Mouse (Mus musculus) stomach, embryonic 15.5 days (tissue): ENCODE data around the gene Ubqln5. TPM values are rescaled to one million over a fixed set of nuclear protein-coding genes. Genes with fewer than 3 reads are reported as not detected.

Source experiments
- polyA plus RNA-seq: library from polyadenylated mRNA; unstranded; fragments of >200 nt; fragmentation: Nextera tagmentation; extraction: Ambion mirVana; gene quantifications from 2 replicates; pipeline ENCODE4 v1.2.1, GENCODE M21; 2015

Gene Ubqln5
- polyA plus RNA-seq, 1 experiment from 2014 or later = not detected

Other genes starting within 250 kb of the Ubqln5 start
- gene Olfr66, start 243.6 kb downstream of the Ubqln5 start, polyA plus RNA-seq = not detected in 2 replicates
- gene Olfr64, start 235.3 kb downstream of the Ubqln5 start, polyA plus RNA-seq = not detected in 2 replicates
- not detected in 2 replicates for gene Olfr65, start 226.3 kb downstream of the Ubqln5 start, polyA plus RNA-seq
- gene Olfr631, start 201.0 kb downstream of the Ubqln5 start, polyA plus RNA-seq = not detected in 2 replicates
- gene Olfr632, start 195.5 kb downstream of the Ubqln5 start, polyA plus RNA-seq = not detected in 2 replicates
- gene Olfr633, start 185.4 kb downstream of the Ubqln5 start, polyA plus RNA-seq = not detected in 2 replicates
- not detected in 2 replicates for gene Olfr635, start 158.7 kb downstream of the Ubqln5 start, polyA plus RNA-seq
- gene Olfr638, start 131.1 kb downstream of the Ubqln5 start, polyA plus RNA-seq = not detected in 2 replicates
- gene Olfr639, start 112.5 kb downstream of the Ubqln5 start, polyA plus RNA-seq = not detected in 2 replicates
- not detected in 2 replicates for gene Olfr640, start 104.3 kb downstream of the Ubqln5 start, polyA plus RNA-seq
- not detected in 2 replicates for gene Olfr641, start 94.4 kb downstream of the Ubqln5 start, polyA plus RNA-seq
- not detected in 2 replicates for gene Olfr642, start 77.2 kb downstream of the Ubqln5 start, polyA plus RNA-seq
- not detected in 2 replicates for gene 4930516K23Rik, start 68.4 kb downstream of the Ubqln5 start, polyA plus RNA-seq
- gene Olfr644, start 58.0 kb downstream of the Ubqln5 start, polyA plus RNA-seq = not detected in 2 replicates
- gene Olfr645, start 44.4 kb downstream of the Ubqln5 start, polyA plus RNA-seq = not detected in 2 replicates
- gene Olfr646, start 25.0 kb downstream of the Ubqln5 start, polyA plus RNA-seq = not detected in 2 replicates
- gene Olfr643, start 7.6 kb upstream of the Ubqln5 start, polyA plus RNA-seq = not detected in 2 replicates
- not detected in 2 replicates for gene Ubqln3, start 13.5 kb upstream of the Ubqln5 start, polyA plus RNA-seq
- not detected in 2 replicates for gene Ubqlnl, start 20.7 kb upstream of the Ubqln5 start, polyA plus RNA-seq
- not detected in 2 replicates for gene Olfm5, start 35.0 kb upstream of the Ubqln5 start, polyA plus RNA-seq
- 0.24 and 0.26 TPM in 2 replicates for gene Olfr648, start 53.6 kb upstream of the Ubqln5 start, polyA plus RNA-seq
- gene Olfr649, start 66.2 kb upstream of the Ubqln5 start, polyA plus RNA-seq = not detected in 2 replicates
- gene Trim6, start 89.0 kb upstream of the Ubqln5 start, polyA plus RNA-seq = 0.97 and 1.1 TPM in 2 replicates
- gene Trim34a, start 114.6 kb upstream of the Ubqln5 start, polyA plus RNA-seq = 2.1 and 2.4 TPM in 2 replicates
- 0.50 and 0.61 TPM in 2 replicates for gene Trim5, start 158.3 kb upstream of the Ubqln5 start, polyA plus RNA-seq
- 6.2 TPM in 2 replicates for gene Trim12a, start 185.6 kb upstream of the Ubqln5 start, polyA plus RNA-seq
- gene Trim34b, start 199.6 kb upstream of the Ubqln5 start, polyA plus RNA-seq = 0.06 TPM in 1 of 2 replicates, not detected in the other
- 2.4 and 2.5 TPM in 2 replicates for gene Trim12c, start 223.5 kb upstream of the Ubqln5 start, polyA plus RNA-seq
- 0.19 and 0.33 TPM in 2 replicates for gene Trim30b, start 240.1 kb upstream of the Ubqln5 start, polyA plus RNA-seq